Mouse (Mus musculus) erythroblast, embryonic 14.5 days (primary cell): ENCODE data around the gene Cacna1a. TPM values are rescaled to one million over a fixed set of nuclear protein-coding genes. Genes with fewer than 3 reads are reported as not detected.

Experiments
- H3K27me3 ChIP-seq: 2 replicates; pipeline ENCODE4 v1.6.1; 2012; ENCODE audit warnings: inconsistent platforms; ENCODE audit not compliant: control insufficient read depth
- H3K36me3 ChIP-seq: 2 replicates; pipeline ENCODE4 v1.6.1; 2012; ENCODE audit warnings: mild to moderate bottlenecking, inconsistent platforms; ENCODE audit not compliant: control insufficient read depth
- H3K4me1 ChIP-seq: 2 replicates; pipeline ENCODE4 v1.6.1; 2012; ENCODE audit warnings: inconsistent platforms; ENCODE audit not compliant: control insufficient read depth
- H3K4me3 ChIP-seq: replicated peaks from 2 replicates; pipeline ENCODE3; 2012; ENCODE audit warnings: moderate library complexity, mild to moderate bottlenecking, inconsistent platforms
- H3K9me3 ChIP-seq: 2 replicates; pipeline ENCODE4 v1.6.1; 2012; ENCODE audit warnings: low read length, inconsistent platforms, mixed read lengths; ENCODE audit not compliant: control insufficient read depth
- GATA1 ChIP-seq: IDR thresholded peaks from 2 replicates; pipeline ENCODE4 v1.6.1; 2012; ENCODE audit warnings: low read length, inconsistent platforms, mixed read lengths
- TAL1 ChIP-seq: IDR thresholded peaks from 3 replicates; pipeline ENCODE4 v1.6.1; 2012; ENCODE audit warnings: low read length, inconsistent platforms, mixed read lengths
- polyA plus RNA-seq: library from polyadenylated mRNA; stranded (reverse); fragments of >175 nt; gene quantifications from 2 replicates; pipeline ENCODE4 v1.2.3, GENCODE M21; 2012

Cacna1a gene
- polyA plus RNA-seq, 1 experiment: 0.88 TPM

GRCm38 (mm10) chr8:84681476-84681875 lies 293.2 kb downstream of the Cacna1a start:
- peaks cover 68% of the 10 kb centered on the region for H3K36me3 ChIP-seq
- peaks cover 50% of the 10 kb centered on the region for H3K4me1 ChIP-seq
- no peak overlapping the region for H3K4me3 ChIP-seq
- TF ChIP-seq GATA1 (no peak), TAL1 (no peak)
- no peaks in the 10 kb centered on the region for H3K27me3 ChIP-seq
- H3K9me3 ChIP-seq: no peaks in the 10 kb centered on the region

DNA sequence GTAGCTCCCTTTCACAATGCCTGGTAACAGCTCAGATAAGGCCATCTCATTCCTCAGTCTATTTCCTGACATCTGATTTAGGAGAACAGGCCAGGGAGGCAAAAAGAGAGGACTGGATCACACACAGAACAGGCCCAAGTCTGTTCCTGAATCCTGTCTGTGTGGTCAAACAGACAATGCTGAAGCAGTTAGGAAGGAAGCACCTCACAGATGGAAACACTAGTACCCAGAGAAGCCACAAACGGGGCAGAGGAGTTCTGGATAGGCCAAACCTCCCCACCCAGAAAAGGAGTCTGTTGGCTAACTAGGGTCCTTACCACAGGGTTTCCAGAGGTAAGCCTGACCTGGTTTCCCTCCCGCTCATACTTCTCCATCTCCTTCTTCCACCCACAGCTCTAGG lies 294.0 kb downstream of the Cacna1a start:
- TF ChIP-seq TAL1 (no peak), GATA1 (no peak)
- no peaks in the 10 kb centered on the region for H3K27me3 ChIP-seq
- H3K36me3 ChIP-seq: peaks cover 61% of the 10 kb centered on the region
- peaks cover 51% of the 10 kb centered on the region for H3K4me1 ChIP-seq
- H3K4me3 ChIP-seq: no peak overlapping the region
- H3K9me3 ChIP-seq: no peaks in the 10 kb centered on the region

DNA sequence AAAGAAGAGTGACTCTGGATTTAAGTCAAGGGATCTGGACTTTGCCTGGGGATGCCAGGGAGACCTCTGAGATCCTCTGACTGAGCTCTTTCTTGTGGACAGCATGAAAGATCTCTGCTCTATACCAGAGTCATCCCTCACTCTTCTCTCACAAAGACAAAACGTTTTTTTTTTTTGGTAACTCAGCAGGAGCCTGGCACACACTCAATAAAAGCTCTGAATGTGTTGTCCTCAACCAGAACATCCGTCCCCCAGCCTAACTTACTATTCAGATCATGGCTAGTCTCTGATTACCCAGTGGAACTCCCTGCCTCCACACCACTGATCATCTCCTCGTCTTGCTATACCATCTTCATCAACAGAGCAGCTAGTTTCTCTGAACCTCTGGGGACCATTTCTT lies 296.3 kb downstream of the Cacna1a start:
- Histone ChIP-seq H3K9me3 (no peaks in the 10 kb centered on the region), H3K36me3 (peaks cover 52% of the 10 kb centered on the region), H3K4me1 (peaks cover 60% of the 10 kb centered on the region)

GRCm38 (mm10) chr8:84686191-84687002 lies 298.2 kb downstream of the Cacna1a start, which contains the start of gene Trmt1:
TSS of gene Trmt1 (plus strand) at chr8:84686307.
- Histone ChIP-seq H3K36me3 (peaks cover 47% of the 10 kb centered on the region), H3K9me3 (no peaks in the 10 kb centered on the region), H3K4me1 (peaks cover 68% of the 10 kb centered on the region), H3K27me3 (no peaks in the 10 kb centered on the region), H3K4me3 (peak within 1 kb of the TSS; percentile 92)
- TF ChIP-seq GATA1 (no peak), TAL1 (no peak)

More for the DNA sequence above, 296.3 kb downstream of the Cacna1a start:
- TF ChIP-seq TAL1 (no peak), GATA1 (no peak)
- no peak overlapping the region for H3K4me3 ChIP-seq
- H3K27me3 ChIP-seq: no peaks in the 10 kb centered on the region

GRCm38 (mm10) chr8:84687003-84687704 lies 298.9 kb downstream of the Cacna1a start:
- H3K9me3 ChIP-seq: no peaks in the 10 kb centered on the region
- H3K4me3 ChIP-seq: peak overlapping the region; percentile 92
- peaks cover 64% of the 10 kb centered on the region for H3K4me1 ChIP-seq
- peaks cover 42% of the 10 kb centered on the region for H3K36me3 ChIP-seq
- no peak for TF ChIP-seq TAL1
- TF ChIP-seq GATA1: no peak
- H3K27me3 ChIP-seq: no peaks in the 10 kb centered on the region

- no peaks in the 10 kb centered on the region for H3K27me3 ChIP-seq
- peaks cover 42% of the 10 kb centered on the region for H3K36me3 ChIP-seq
- no peaks in the 10 kb centered on the region for H3K9me3 ChIP-seq
- TF ChIP-seq TAL1 (no peak), GATA1 (no peak)
- H3K4me1 ChIP-seq: peaks cover 63% of the 10 kb centered on the region
- H3K4me3 ChIP-seq: peak within 1 kb of the TSS; percentile 92
Measured at GRCm38 (mm10) chr8:84687705-84688100, 299.5 kb downstream of the Cacna1a start, which contains the start of gene Nacc1. TSS of gene Nacc1 (minus strand) at chr8:84687862.

- TF ChIP-seq GATA1 (no peak), TAL1 (no peak)
- Histone ChIP-seq H3K4me1 (peaks cover 58% of the 10 kb centered on the region), H3K9me3 (no peaks in the 10 kb centered on the region), H3K27me3 (no peaks in the 10 kb centered on the region), H3K4me3 (peak overlapping the region; percentile 92), H3K36me3 (peaks cover 41% of the 10 kb centered on the region)
Measured at GRCm38 (mm10) chr8:84689091-84689915, 301.1 kb downstream of the Cacna1a start.

Other genes starting within 250 kb of the Cacna1a start
- gene Cc2d1a, start 240.5 kb upstream of the Cacna1a start, polyA plus RNA-seq: 1.0 and 1.4 TPM in 2 replicates
- not detected in 2 replicates for gene 4930432K21Rik, start 240.4 kb upstream of the Cacna1a start, polyA plus RNA-seq
- not detected in 2 replicates for gene Nanos3, start 203.2 kb upstream of the Cacna1a start, polyA plus RNA-seq
- 0.44 and 0.65 TPM in 2 replicates for gene Zswim4, start 151.4 kb upstream of the Cacna1a start, polyA plus RNA-seq
- gene D8Ertd738e, start 138.7 kb upstream of the Cacna1a start, polyA plus RNA-seq: 43.2 and 62.9 TPM in 2 replicates
- 2.2 and 2.5 TPM in 2 replicates for gene Mri1, start 131.1 kb upstream of the Cacna1a start, polyA plus RNA-seq
- 0.59 and 1.8 TPM in 2 replicates for gene Ccdc130, start 118.1 kb upstream of the Cacna1a start, polyA plus RNA-seq